Mouse (Mus musculus) stomach, embryonic 16.5 days (tissue): ENCODE measurements at regions not wholly inside any gene's neighbourhood (a gene's known extent, or its start where the extent isn't known, plus 50 kb on each side); places are given as distances from the start of the nearest gene placed in this dataset.

ENCODE experiments used
- ATAC-seq: fragments of 200-750 bp; cut with Nextera tagmentation; 2 replicates; pipeline ENCODE4 v1.8.0; 2017; ENCODE audit warnings: moderate number of reproducible peaks, moderate TSS enrichment; ENCODE audit not compliant: insufficient read depth, low FRiP score
- H3K27ac ChIP-seq: fragments of 300-500 bp; sonication (generic); 2 replicates; pipeline ENCODE4 v1.5.1; 2014; ENCODE audit warnings: low read length
- H3K27me3 ChIP-seq: fragments of 300-500 bp; sonication (generic); 2 replicates; pipeline ENCODE4 v1.6.1; 2014; ENCODE audit warnings: low read length, control low read depth, mixed read lengths; ENCODE audit not compliant: control insufficient read depth, insufficient read depth
- H3K36me3 ChIP-seq: fragments of 300-500 bp; sonication (generic); 2 replicates; pipeline ENCODE4 v1.6.1; 2014; ENCODE audit warnings: low read length; ENCODE audit not compliant: control insufficient read depth, insufficient read depth
- H3K4me1 ChIP-seq: fragments of 300-500 bp; sonication (generic); 2 replicates; pipeline ENCODE4 v1.6.1; 2014; ENCODE audit warnings: low read length, control low read depth, mixed read lengths; ENCODE audit not compliant: control insufficient read depth, insufficient read depth
- H3K4me2 ChIP-seq: fragments of 300-500 bp; sonication (generic); 2 replicates; pipeline ENCODE4 v1.6.1; 2014; ENCODE audit warnings: low read depth, low read length, mixed read lengths
- H3K4me3 ChIP-seq: fragments of 300-500 bp; sonication (generic); replicated peaks from 2 replicates; pipeline ENCODE4 v1.5.1; 2014; ENCODE audit warnings: mild to moderate bottlenecking, low read length
- H3K9ac ChIP-seq: fragments of 300-500 bp; sonication (generic); 2 replicates; pipeline ENCODE4 v1.6.1; 2014; ENCODE audit warnings: low read length
- H3K9me3 ChIP-seq: fragments of 300-500 bp; sonication (generic); replicated peaks from 2 replicates; pipeline ENCODE4 v1.6.1; 2016; ENCODE audit warnings: low read length, control low read depth; ENCODE audit not compliant: control insufficient read depth
- WGBS: fragments of 180-500 bp; shearing (Covaris S2); extraction: QIAGEN DNeasy Blood & Tissue Kit; methylation state at CpG from one replicate; pipeline ENCODE4 v1.1.7; 2014; 5-methylcytosine and 5-hydroxymethylcytosine counted together

DNA sequence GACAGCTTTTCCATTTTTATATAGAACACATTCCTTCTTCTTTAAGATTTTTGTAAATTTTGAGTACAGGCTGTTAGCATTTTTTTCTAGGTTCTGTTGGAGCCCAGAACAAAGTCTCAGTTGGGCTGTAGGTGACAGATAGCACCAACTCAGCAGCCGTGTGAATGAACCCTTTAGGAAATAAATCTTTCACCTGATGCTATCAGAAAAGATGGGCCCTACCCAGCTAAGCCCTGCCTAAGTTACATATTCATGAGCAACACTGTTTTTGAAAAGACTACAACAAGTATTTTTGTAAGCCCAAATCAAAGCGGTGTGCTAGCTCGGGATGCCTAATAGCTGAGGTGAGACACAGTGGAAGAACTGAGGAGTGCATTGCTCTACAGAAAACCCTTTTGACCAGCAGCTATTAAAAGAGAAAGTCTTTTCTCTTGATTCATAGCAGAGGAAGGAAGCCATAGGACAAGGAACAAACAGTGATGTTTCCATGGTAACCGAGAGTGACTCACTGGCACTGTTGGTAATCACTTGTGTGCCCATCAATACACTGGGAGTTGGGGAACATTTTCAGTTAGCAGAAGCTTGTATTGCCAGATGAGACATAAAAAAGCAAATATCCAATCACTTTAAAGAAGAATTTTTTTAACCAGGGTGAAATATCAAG lies 253.0 kb upstream of the Zpld1 start:
- no peak overlapping the region for H3K27ac ChIP-seq
- H3K27me3 ChIP-seq, result no peaks in the 10 kb centered on the region
- H3K36me3 ChIP-seq, result no peaks in the 10 kb centered on the region
- no peak overlapping the region for H3K4me2 ChIP-seq
- H3K4me1 ChIP-seq, result no peaks in the 10 kb centered on the region
- ATAC-seq, result no peak
- WGBS, result 77% methylated on average over 4 of the region's 4 CpGs
- no peak overlapping the region for H3K9ac ChIP-seq
- H3K9me3 ChIP-seq, result no peaks in the 10 kb centered on the region
- no peak overlapping the region for H3K4me3 ChIP-seq

DNA sequence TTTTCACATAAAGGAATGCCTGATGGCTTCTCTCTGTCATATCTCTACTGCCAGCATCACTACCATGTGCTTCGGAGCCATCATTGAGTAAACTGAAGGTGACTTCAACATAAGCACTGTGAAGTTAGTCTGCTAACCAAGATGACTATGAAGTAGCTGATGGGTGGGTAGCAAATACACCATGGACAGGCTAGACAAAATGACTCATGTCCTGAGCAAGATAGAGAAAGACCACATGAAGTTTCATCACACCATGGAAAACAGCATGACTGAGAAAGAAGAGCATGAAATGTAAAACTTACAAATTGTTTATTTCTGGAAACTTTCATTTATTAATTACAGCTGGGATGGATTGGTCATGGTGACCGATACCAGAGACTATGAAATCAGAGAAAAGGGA lies 249.3 kb upstream of the Zpld1 start:
- Histone ChIP-seq H3K4me2 (no peak overlapping the region), H3K9ac (no peak overlapping the region), H3K27me3 (no peaks in the 10 kb centered on the region), H3K4me1 (no peaks in the 10 kb centered on the region), H3K9me3 (no peaks in the 10 kb centered on the region), H3K36me3 (no peaks in the 10 kb centered on the region), H3K27ac (no peak overlapping the region), H3K4me3 (no peak overlapping the region)
- 92% methylated on average over 2 of the region's 2 CpGs for WGBS
- no peak for ATAC-seq

DNA sequence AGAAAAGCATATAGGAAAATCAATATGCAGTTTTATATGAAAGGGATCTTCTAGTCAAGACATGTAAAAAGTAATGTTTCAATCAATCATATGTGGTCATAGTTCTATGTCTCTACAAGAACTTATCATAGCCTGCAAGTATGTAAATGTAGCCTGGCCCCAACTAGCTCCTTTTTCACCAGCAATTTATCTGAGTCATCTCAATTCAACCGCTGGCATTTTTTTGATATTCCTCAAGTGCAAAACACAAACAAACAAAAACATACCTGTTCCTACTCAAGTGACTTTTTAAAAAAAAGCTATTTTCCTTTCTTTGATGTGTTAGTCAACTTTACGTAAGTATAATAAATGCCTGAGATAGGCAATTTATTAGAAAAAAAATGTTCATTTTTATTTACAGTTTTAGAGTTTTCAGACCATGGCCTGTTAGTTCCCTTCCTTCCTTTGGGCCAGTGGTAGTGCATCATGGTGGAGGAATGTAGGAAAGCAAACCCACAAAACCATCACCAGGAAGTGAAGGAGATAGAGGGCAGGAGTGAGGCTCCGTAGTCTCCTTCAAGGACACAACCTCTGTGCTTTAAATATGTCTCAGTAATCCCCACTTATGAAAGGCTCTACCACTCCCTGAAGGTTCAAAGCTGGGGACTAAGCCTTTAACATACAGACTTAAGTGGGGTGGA lies 242.7 kb upstream of the Zpld1 start:
- WGBS, result 74% methylated on average over 3 of the region's 3 CpGs
- no peak for ATAC-seq
- Histone ChIP-seq H3K27ac (no peak overlapping the region), H3K4me1 (no peaks in the 10 kb centered on the region; the same call in 1 of the 2 replicates), H3K36me3 (no peaks in the 10 kb centered on the region), H3K27me3 (no peaks in the 10 kb centered on the region), H3K4me3 (no peak overlapping the region), H3K9ac (no peak overlapping the region), H3K9me3 (no peaks in the 10 kb centered on the region), H3K4me2 (no peak overlapping the region)

DNA sequence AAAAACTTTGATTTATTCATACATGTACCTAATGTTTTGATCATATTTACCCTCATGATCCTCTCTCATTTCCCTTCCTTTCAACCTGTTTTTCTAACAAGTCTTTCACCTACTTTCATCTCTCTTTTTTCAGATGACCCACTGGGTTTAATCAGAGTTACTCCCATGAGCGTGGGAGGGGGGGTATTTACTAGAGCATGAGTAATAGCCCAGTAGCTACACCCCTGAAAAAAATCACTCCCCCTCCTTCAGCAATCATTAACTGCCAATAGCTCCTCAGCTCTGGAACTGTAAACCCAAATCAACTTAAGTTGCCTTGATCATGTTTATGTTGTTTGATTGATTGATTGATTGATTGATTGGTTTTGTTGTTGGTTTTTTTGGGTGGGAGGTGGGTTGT lies 241.4 kb upstream of the Zpld1 start:
- H3K9ac ChIP-seq, result no peak overlapping the region
- H3K4me1 ChIP-seq, result no peaks in the 10 kb centered on the region; the same call in 1 of the 2 replicates
- no peaks in the 10 kb centered on the region for H3K36me3 ChIP-seq
- H3K27ac ChIP-seq, result no peak overlapping the region
- no peak overlapping the region for H3K4me3 ChIP-seq
- 59% methylated on average over 1 of the region's 1 CpGs for WGBS
- H3K27me3 ChIP-seq, result no peaks in the 10 kb centered on the region
- no peak overlapping the region for H3K4me2 ChIP-seq
- H3K9me3 ChIP-seq, result no peaks in the 10 kb centered on the region
- no peak for ATAC-seq

DNA sequence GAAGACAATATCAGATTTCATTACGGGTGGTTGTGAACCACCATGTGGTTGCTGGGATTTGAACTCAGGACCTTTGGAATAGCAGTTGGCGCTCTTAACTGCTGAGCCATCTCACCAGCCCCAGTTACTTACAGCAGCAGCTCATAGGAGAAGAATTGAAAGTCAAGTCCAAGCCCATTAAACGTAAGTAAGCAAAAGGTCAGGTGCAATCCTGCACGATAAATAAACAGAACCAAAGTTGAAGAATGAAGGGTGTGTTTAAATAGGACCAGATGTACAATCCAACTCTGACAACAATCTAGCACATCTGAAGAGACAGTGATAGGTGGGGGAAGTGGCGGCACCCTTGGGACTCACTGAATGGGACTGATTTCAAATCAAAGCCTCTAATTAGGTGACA lies 239.8 kb upstream of the Zpld1 start:
- Histone ChIP-seq H3K9ac (no peak overlapping the region), H3K4me3 (no peak overlapping the region), H3K27ac (no peak overlapping the region), H3K27me3 (no peaks in the 10 kb centered on the region), H3K36me3 (no peaks in the 10 kb centered on the region), H3K4me1 (no peaks in the 10 kb centered on the region; the same call in 1 of the 2 replicates), H3K4me2 (no peak overlapping the region), H3K9me3 (no peaks in the 10 kb centered on the region)
- WGBS, result 86% methylated on average over 5 of the region's 5 CpGs
- ATAC-seq, result no peak

DNA sequence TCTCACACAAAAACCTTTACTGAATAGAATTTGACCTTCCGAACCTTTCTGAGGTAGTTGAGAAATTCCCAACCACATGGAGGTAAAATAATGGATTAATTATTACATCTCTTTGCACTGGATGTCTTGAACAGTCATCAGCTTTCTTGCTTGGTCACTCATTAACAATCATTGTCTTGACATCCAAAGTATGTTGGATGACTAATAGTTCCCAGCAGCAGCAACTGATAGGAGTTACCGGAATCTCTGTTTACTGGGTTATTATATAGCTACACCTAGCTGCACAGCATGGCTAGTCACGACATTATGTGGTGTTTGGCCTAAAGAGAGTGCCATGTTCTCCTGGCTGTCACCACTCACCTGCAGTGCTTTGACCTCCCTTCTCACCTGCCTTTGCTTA lies 234.9 kb upstream of the Zpld1 start:
- ATAC-seq, result peak; percentile 80
- 69% methylated on average over 3 of the region's 3 CpGs for WGBS
- no peak overlapping the region for H3K27ac ChIP-seq

DNA sequence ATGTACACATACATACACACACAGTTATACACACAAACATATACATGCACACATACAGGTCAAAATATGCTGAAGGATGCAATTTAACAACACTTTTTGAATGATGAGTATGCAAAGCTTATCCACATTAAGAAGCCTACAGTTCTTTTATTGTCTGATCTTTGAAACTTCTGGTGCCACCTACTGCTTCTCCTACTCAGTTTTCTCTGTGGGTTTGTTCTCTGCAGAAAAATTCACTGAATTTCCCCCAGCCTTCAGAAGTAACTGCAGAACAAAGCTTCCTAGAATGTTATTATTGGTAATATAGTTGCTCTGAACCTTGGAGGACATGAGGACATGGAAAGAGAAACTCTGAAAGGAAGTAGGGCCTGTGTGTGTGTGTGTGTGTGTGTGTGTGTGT lies 233.1 kb upstream of the Zpld1 start:
- no peak for ATAC-seq
- no peak overlapping the region for H3K4me3 ChIP-seq
- H3K27ac ChIP-seq, result no peak overlapping the region
- no peaks in the 10 kb centered on the region for H3K9me3 ChIP-seq
- H3K9ac ChIP-seq, result no peak overlapping the region
- no peak overlapping the region for H3K4me2 ChIP-seq
- no peaks in the 10 kb centered on the region for H3K27me3 ChIP-seq
- no peaks in the 10 kb centered on the region for H3K36me3 ChIP-seq
- H3K4me1 ChIP-seq, result peaks cover 5% of the 10 kb centered on the region

More for the DNA sequence above, 234.9 kb upstream of the Zpld1 start:
- Histone ChIP-seq H3K4me3 (no peak overlapping the region), H3K4me1 (no peaks in the 10 kb centered on the region; the same call in 1 of the 2 replicates), H3K9me3 (no peaks in the 10 kb centered on the region), H3K9ac (no peak overlapping the region), H3K4me2 (no peak overlapping the region), H3K36me3 (no peaks in the 10 kb centered on the region), H3K27me3 (no peaks in the 10 kb centered on the region)

DNA sequence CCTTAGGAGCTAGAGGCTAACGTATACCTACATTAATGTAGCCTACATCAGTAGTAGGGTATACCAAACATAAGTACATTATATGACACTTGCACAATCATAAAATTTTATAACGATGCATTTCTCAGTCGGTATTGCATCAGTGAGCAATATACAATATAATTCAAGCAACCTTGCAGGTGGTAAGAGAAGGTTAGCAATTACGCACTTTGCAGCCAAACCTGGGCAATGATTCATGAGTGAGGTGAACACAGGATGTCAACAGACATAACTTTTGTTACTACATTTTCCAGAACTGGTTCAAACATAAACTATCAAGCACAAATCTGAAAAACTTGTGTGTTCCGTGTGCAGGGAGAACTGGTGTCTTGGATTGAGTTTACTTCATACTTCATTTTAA lies 229.9 kb upstream of the Zpld1 start:
- no peaks in the 10 kb centered on the region for H3K36me3 ChIP-seq
- H3K27me3 ChIP-seq, result no peaks in the 10 kb centered on the region
- peaks cover 5% of the 10 kb centered on the region for H3K4me1 ChIP-seq
- WGBS, result 79% methylated on average over 5 of the region's 5 CpGs
- no peaks in the 10 kb centered on the region for H3K9me3 ChIP-seq
- no peak overlapping the region for H3K4me3 ChIP-seq
- no peak overlapping the region for H3K27ac ChIP-seq
- ATAC-seq, result no peak
- H3K4me2 ChIP-seq, result no peak overlapping the region
- H3K9ac ChIP-seq, result no peak overlapping the region

DNA sequence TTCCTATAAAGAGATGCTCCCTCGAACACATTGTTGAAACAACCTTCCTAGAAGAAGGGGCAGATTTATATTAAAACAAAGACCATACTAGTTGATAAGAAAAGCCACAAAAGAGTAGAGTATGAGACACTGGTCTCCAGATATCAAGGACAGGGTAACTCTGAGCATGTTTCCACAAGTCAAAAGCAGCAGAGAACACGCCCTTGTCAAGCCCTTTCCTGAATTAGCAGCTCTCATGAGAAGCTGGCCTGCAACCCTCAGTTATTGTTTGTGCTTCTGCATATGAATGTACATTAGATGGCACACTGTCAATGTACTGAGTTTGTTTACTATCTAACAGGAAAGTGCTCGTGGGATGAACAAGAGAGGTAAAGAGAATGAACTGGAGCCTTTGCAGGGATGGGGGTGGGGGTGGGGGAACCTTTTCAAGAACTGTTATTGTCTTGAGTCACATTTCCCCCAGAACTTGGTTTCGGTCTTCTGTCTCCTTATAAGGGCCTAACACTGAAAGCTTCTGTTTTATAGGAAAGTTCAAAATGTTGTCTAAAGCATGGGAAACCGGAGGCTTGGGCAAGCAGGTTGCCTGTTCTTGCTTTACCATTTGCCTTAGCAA lies 228.6 kb upstream of the Zpld1 start:
- no peaks in the 10 kb centered on the region for H3K9me3 ChIP-seq
- no peak for ATAC-seq
- H3K9ac ChIP-seq, result no peak overlapping the region
- no peaks in the 10 kb centered on the region for H3K36me3 ChIP-seq
- 0 out of 2 replicates have a peak overlapping the region, but pooled peaks have one; percentile 6 for H3K27ac ChIP-seq
- no peak overlapping the region for H3K4me2 ChIP-seq
- WGBS, result 60% methylated on average over 5 of the region's 5 CpGs
- H3K4me3 ChIP-seq, result no peak overlapping the region
- no peaks in the 10 kb centered on the region for H3K27me3 ChIP-seq
- H3K4me1 ChIP-seq, result peaks cover 5% of the 10 kb centered on the region
